Mouse (Mus musculus): ENCODE results near the gene Inha.

The Inha gene

DNA sequence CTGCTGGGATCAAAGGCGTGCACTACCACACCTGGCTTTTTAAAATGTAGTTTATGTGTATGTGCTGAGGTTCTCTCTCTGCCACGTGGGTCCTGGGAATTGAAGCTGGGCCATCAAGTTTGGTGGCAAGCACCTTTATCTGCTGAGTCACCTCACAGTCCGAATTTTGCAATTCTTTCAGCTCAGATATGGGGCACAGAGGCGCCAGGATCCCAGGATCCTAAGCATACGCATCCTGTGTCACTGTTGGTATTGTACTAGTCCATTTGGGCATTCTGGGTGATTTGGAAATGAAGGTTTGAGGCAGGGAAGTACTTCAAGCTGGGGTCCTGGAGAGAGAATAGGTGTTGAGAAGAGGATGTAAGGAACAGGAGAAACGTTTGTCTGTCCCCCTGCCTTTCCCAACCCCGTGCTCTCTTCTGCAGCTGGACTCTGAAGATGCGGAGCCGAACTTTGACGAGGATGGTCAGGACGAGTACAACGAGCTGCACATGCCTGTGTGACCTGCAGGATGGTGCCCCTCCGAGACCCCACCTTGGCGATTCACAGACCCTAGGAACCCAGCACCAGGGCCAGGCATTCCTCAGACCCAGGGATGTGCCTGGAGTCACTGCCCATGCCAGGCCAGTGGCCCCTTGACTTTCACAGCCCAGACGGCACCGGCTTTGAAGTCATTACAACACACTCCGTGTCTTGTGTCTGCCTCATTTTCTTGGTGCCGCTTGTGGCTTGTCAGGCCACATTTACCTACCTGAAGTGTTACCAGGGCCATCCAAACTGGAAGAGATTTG lies 51.7 kb downstream of the Inha start:
- DNase-seq: peak; percentile 91

- DNase-seq: peak; percentile 99
These were observed 52.5 kb downstream of the Inha start for GRCm38 (mm10) chr1:75559212-75559925.
